Mouse (Mus musculus): ENCODE data around the gene Tenm2. TPM values are rescaled to one million over a fixed set of nuclear protein-coding genes. Genes with fewer than 3 reads are reported as not detected.

Gene Tenm2
- polyA plus RNA-seq, 2 experiments from 2014 or later: 0.05 TPM; not detected in 1

DNA sequence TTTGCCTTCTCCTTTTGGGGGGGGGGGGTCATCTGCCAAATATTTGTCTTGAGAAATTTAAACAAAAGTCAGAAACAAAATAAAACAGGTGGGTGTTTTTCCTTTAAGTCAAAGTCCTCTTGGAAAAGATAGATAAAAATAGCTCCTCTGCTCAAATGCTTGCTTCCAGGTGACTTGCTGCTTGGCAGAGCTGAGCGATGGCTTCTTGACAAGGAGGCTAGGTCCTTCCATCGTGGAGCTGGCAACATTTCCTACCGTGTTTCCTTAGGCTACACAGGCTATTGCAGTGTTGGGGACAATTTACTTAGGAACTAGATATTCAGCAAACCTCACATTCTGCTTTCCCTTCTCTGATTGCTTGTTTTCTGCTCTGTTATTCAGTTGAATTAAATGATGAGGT, 342.7 kb downstream of the Tenm2 start:
- no peak for ATAC-seq

DNA sequence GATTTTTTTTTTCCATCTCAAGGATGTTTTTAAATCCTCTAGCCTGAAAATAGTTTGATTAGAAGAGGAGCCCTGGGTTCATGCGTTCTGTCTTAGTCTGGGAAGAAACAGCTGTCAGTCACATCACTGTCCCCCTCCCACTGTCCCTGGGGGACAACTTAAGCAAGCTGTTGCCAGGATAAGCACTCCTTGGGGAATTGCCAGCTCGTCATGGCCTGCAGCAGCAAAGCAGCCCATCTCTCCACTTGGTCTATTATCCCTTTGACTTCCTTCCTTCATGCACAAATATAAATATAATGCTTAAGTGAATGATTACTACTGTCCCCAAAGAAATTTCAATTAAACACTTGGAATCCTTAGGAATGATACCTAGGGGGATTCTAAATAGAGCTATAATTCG, 344.7 kb downstream of the Tenm2 start:
- no peak for ATAC-seq

DNA sequence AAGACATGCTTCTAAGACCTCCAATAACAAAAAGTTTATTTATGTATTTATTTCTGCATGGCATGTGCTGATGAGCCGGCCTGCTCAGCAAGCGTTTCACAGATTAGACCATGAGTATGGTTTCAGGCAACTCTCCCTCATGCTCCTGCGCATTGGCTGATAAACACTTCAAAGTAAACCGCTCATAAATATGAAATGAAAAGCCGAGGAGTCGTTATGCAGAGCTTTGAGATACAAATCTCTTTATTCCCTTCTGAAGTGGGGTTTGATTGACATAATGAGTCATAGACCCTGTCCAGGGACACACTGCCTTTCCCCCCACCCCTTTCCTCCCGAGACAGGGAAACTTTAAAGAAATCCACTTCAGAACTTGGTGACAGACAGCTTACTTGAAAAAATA, 348.3 kb downstream of the Tenm2 start:
- ATAC-seq: no peak

DNA sequence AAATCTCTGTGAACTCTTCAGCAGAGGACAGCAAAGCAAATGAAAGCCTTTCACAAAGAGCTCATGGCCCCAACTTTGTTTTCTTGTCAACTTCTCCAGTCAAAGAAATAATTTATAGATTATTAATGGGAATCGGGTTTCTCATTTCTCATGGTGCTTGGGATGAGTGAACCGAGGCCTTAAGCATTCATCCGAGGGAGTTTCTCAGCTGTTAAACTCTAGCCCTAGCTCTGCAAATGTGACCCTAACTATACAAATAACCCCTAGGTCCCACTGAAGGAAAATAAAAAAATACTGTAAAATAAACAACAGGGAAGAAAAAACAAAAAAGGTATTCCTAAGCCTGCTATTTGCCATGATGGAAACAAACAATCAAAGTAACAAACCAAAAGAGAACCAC, 349.6 kb downstream of the Tenm2 start:
- no peak for ATAC-seq

DNA sequence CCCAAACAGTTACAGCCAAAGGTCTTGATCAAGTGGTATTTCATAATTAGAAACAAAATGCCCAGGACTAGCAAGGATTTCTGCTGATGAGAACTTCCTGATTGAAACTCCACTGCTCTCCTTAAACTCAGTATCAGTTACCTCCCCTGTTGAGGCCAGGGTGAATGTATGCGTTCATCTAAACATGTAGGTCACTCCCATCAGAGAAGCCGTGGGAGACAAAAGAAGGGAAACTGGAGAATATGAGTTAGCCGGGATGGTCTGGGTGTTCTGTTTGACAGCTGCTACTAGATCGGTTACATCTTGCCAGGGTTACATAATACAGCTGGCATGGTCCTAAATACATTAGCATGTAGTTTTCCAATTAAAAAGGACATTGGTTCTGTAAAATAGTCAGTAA, 362.8 kb downstream of the Tenm2 start:
- ATAC-seq: no peak

DNA sequence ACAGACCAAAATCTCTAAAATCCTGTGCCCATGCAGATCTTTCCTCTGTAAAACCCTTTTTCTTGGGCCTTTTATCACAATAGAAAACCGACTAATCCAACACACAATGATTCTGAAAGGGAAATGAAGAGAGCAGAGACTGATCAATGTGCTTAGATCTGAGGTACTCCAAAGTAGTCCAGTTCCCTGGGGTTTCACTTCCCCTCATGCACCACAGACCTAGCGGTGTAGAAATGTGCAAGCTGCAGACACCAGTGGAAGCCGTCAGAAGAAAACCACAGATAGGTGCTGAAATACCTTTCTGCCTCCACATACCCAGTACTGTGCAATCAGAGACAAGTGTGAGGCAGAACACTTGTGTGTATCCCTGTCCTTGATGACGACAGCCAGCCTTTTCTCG, 365.2 kb downstream of the Tenm2 start:
- no peak for ATAC-seq

DNA sequence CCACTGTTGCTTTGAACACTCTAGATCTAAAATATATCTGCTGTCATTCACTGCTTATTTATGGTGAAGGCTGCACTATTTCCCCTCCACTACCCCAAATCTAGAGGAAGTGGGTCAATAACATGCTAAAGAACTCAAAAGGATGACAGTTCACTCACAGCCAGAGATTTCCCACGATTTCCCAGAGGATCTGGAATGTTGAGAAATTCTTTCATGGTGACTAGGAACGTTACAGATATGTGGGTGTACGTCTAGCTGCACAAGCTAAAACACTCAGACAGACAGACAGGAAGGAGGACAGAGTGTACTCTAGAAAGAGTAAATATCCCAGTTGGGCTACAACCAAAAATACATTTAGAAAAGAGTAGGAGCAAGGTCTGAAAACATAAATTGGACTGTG, 384.1 kb downstream of the Tenm2 start:
- no peak for ATAC-seq

DNA sequence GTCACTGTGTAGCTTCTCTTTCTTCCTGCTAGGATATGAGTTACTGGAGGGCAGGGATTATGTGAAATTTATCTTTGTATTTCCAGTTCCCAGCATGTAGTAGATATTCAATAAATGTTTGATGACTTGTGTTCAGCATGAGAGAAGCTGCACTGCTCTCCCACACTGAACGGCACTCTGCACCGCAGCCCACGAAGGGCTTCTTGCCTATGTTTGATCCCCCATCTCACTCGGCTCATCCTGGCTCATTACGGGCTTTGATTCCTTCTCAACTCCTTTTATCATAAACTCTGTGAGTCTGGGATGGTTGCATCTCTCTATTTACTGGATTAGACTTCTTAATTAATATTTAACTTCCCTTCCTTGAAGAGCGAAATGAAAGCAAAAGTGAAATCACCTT, 388.3 kb downstream of the Tenm2 start:
- ATAC-seq: no peak

DNA sequence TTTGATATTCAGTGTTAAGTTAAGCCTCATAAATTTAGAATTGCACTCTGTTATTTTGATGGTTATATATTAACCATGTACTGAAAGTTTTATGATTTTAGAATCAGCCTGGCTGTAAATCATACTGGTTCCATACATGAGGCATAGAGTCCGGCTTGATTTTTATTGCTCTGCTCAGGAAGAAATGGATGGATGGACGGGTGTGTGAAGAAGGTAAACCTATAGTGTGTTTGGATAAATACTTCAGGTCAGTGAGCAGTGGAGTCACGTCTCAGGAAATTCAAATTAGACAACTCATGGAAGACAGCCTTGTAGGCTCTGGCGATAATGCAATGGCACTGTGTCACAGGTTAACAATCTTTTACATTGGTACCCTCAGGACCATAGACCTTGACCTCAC, 402.9 kb downstream of the Tenm2 start:
- ATAC-seq: no peak

DNA sequence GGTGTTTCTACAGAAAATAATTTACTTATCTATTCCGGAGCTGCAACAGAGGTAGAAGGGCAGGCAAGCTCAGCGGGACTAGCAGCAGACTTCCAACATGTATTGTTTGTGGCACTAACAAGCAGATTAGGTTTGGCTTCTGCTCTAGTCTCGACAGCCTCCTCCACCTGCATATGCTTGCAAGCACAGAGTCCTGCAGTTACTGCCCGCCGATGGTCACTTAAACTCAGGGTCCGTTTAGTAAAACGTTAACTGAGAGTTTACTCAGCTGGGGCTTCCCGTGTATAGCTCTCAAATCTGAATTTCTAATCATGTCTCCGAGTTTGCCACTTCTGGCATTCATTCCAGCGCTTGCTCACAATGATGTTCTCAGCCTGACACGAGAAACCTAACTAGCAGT, 404.3 kb downstream of the Tenm2 start:
- ATAC-seq: no peak

DNA sequence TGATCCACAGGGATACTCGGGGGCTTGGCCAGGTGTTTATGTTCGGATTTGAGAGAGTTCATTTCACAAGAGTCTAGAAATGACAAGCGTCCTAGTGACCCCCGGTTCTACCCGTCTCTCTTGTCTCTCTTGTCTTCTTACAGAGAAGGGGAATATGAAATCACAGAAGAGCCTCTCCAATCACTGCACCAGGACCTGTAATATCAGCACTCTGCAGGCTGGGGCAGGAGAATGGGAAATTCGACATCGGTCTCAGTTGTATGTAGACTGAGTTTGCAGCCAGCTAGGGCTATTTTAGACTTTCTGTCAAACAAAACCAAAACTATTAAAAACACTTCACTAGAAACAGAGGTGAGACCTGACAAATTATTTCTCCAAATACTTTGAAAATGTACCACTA, 411.1 kb downstream of the Tenm2 start:
- ATAC-seq: no peak

DNA sequence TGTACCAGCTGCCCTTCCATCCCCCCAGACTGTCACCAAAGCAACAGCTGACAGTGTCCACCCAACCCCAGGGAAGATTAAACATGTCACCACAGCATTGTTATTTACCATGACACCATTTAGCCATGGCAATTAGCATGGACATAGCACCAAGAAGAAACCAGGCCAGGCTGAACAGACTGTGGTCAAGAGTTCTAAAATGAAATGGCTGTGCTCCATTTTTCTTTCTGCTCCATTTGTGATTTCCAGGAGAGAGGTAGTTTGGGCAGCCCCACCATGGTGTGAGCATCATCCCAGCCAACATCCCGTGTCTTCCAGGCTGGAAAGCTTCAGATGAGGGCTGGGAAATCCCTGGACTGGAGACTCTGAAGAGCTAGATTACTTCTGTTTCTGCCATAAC, 431.1 kb downstream of the Tenm2 start:
- ATAC-seq: no peak

DNA sequence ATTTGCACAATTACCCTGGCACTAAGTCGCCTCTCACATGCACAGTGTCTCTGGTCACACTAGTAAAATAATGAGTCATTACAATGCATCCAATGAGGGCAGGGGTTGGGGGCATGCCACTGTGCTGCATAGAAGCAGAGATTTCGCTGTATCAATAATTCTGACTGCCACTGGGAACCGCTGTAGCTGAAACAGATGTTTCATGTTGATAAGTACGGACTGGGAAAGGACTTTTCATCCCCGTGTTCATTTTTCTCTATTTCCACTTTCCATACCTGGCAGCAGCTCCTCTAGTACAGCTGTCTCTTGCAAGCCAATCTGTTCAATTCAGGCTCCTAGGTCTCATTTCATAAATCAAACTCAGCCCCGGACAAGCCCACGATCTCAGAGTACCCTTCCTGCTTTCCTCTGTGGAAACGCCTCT, 433.5 kb downstream of the Tenm2 start:
- no peak for ATAC-seq

DNA sequence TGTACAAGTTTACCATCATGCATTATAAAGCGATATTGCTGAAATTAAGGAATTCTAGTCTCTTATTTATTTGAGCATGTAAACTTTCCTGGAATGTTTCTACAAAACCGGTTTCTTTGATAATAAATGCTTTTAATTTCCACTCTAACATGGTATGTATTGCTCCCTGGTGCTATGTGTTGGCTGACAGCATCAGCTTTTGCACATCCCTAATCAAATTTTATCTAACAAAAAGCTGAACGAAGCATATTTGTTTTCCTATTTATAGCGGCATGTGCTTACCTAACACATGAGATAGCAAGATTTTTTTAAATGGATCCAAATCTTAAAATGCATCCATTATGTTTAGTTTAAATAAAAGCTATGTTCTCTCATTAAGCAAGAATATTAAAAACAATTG, 434.1 kb downstream of the Tenm2 start:
- no peak for ATAC-seq

DNA sequence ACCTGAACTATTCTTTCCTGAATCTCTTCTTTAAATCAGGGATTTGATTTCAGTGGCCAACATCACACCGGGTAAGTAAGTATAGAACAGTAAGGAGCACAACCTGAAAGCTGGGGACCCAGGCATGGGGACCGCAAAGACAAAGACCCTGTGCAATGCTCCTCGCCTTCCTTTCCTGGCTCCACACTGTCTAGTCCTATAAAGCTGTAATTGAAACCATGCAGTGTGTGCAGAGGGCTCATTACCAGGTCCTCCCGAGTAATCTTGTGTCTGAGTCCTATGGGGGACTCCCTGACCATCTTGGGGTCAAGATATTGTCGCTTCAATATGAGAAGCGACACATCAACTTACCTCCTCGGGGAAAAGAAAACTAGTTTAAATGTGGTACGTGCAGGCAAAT, 436.4 kb downstream of the Tenm2 start:
- no peak for ATAC-seq

DNA sequence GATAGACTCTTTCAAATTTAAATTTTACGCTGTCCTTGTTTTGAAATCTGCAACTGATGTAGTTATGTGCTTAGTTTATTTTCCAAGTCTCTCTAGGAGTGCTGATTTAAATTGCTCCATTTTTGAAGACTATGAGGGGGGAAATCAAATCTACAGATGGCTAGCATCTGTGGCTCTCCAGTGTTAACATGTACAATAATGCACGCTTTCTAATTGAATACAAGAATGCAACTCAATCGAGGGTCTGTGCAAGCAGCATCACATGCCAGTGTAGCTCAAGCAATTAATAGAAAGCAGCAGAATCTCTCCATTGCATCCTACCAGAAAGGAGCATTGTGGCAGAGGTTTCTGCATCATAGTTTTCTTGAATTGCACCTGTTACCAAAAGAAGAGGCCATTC, 477.8 kb downstream of the Tenm2 start:
- ATAC-seq: no peak

DNA sequence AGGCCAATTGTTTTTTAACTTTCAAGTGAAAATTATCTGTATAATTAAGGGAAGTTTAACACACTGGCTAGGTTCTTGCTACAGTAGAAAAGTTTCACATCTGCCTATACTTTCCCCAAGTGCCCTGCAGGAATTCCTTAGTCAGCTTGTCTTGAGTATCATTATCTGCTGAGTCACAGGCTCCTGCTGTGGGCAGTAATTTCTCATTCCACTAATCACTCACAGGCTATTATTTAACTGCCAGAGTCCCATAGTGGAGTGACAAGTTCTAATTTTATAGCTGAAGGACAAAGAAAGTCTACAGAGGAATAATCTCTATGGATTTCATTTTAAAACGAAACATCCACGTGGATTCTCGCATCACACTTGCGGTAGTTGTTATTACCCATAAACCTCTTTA, 489.5 kb downstream of the Tenm2 start:
- ATAC-seq: no peak

DNA sequence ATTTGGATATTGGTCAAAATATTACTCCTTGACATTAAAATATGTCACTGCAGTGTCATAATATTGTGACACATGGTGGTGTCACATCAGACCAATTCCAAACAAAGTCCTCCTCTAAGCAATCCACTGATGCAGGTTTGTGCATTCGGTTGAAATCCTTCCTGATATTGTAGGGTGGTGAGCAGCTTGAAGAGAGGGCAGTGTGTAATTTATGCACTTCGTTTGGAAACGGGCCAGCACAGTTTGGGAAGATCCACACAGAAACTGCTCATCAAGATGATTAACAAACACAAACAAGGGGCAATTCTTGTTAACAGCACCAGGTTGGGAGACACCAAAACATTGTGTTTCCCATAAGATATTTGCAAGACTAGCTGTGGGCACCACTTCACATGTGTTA, 508.0 kb downstream of the Tenm2 start:
- no peak for ATAC-seq

DNA sequence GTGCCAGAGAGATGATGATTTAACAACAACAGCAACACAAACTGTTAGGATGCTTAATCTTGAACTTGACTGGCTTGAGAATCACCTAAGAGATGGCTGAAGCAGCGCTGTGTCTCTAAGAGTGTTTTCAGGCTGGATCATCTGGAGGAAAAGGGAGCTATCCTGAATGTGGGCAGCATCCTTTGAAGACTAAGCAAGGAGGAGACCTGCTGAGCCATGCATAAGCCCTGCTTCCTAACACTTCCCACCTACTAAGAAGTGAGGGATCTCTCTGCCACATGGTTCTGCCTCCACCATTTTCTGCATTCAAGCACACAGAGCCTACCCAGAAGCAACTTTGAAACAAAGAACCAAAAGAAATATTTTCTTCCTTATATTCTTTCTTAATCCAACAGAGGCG, 532.9 kb downstream of the Tenm2 start:
- no peak for ATAC-seq

DNA sequence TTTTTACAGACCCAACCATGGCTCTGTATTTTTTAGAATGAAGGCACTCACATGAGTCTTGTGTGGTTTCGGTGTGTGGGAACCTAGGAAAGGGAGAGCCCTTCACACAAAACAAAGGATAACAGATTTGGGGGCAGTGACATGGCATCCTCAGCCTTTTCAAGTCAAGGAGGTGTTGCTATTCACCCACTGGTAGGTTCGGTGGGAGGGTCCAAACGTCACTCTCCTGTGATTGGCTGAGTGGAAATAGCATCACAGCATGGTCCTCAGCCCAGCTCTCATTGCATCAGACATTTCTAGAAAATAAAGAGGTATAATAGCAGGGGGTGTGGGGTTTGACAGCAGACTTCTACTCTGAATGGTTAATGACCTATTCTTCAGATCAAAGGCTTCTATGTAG, 534.8 kb downstream of the Tenm2 start:
- ATAC-seq: no peak

DNA sequence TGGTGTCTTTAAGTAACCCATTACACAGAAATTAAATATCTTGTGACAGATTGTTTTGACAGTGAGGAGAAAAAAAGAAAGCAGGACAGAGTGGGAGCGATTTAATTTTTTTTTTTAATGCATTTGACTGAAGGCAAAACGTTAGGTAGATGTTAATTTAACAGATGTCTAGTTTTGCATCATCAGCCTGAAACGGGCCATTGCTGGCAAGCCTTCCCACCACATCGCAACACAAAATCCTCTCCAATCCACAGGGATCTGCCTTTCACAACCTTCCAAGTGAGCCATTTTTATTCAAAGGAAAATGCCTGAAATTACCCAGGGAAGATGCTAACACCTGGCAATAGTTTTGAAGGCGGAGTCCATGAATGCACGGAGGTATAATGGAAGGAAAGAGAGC, 535.6 kb downstream of the Tenm2 start:
- no peak for ATAC-seq

DNA sequence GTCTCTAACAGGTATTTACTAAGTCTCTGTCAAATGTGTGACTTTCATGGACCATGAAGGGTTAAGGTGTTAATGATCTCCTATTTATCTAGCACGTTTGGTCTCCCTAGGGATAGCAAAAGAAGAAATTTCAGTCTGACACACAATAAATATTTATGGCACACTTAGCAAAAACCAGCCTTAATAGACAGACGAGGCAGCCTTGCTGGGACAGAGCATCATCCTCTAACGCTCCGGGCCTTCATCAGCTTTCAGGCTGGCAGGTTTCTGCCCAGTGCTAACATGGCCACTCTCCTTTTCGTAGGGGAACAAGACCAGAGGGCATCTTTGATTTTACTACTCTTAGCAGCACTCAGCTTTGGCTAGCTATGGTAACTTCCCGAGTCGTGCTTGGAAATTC, 537.5 kb downstream of the Tenm2 start:
- no peak for ATAC-seq

DNA sequence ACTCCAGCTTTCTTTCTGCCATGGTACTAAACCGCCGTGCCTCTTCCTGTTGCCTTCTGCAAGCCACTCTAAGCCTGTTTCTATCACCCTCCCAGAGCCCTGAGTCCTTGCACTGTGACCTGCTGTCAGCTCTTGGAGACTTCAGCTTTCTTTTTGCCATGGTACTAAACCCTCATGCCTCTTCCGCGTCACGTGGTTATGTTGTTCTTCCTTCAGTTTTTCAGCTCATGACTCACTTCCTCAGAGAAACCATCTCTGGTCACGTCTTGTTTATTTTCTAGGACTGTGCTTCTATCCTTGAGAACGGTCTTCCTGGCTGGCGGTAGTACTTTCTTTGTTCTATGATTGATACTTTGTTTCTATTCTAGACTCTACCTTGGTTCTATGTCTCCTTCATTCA, 537.9 kb downstream of the Tenm2 start:
- no peak for ATAC-seq

DNA sequence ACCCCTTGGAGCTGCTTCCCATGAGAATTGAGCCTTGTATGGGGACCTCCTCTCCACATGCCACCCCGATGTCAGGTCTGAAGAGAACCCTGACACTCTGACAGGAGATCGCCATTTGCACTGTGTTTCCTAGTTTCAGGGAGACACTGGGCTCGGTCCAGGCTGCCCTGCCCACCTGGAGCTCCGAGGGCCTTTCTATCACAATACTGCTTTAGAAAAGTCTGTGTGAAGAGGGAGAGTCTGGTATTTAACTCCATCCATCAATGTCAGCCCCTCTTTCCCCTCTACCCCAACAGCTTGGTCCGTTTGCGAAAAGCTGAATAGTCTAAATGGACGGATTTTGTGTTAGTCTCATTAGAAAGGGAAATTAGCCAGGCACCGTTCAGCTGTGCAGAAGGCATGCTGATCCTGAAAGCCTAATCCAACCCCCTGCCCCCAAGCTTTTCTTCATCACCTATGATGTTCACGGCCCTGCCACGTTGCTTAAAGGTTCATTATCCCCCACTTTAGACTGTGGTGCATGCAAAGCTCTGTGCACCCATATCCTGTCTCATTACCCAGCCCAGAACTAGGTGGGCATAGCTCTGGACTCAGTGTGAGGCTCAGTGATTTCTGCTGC, 538.6 kb downstream of the Tenm2 start:
- ATAC-seq: no peak

DNA sequence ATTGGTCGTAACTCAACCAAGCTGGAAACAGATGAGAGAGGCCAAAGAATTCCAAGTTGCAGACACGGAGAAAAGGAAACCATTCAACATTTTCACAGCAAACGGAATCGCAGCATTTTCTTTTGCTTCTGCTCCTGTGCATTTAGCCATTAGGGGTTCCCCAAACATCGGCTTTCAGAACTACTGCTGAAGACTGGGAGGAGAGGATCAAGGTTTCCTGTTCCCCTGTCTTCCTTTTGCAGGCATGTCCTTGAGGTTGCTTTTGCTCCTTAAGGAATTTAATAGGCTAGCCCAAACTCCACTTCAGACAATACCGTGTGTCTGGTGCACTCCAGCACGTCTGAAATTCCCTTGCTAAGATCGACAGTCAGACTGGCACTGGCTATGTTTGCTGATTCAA, 541.0 kb downstream of the Tenm2 start:
- no peak for ATAC-seq

DNA sequence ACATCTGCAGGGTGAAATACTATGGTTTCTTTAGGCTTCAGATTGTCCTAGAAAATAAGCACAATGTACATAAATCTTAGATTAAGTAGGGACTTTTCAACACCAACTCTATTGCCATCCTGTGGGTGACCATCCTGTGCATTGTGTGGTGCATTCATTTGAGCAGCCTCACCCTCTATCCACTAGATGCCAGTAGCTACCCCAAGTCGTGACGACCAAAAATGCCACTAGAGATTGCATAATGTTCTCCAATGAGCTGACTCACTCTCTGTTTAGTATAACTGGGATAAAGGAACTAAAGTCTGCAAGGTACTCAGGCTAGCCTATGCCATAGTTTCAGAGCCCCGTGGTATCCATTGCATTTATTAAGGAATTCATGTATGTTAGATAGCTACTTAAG, 543.1 kb downstream of the Tenm2 start:
- no peak for ATAC-seq

Measured in CD4-positive, CD25-positive, alpha-beta regulatory T cell, adult 4 months (primary cell).